Mouse (Mus musculus) olfactory bulb, adult 2 months (tissue): ENCODE results near the gene Fbxo4.

Experiments
- CTCF ChIP-seq: fragments of 200-500 bp; IDR thresholded peaks from 2 replicates; pipeline ENCODE4 v1.5.1; 2012; ENCODE audit warnings: low read depth, mild to moderate bottlenecking, low read length, moderate library complexity; ENCODE audit not compliant: insufficient read depth
- POLR2A ChIP-seq: fragments of 200-500 bp; IDR thresholded peaks from 2 replicates; pipeline ENCODE4 v1.6.1; 2012; ENCODE audit warnings: mild to moderate bottlenecking, low read depth, low read length, moderate library complexity; ENCODE audit not compliant: insufficient read depth

GRCm38 (mm10) chr15:4025508-4025904 is 46.1 kb upstream of the Fbxo4 start:
- TF ChIP-seq POLR2A, result no peak
- no peak for TF ChIP-seq CTCF
